ENCODE assay signal across 11 mouse cellular contexts in genomic region chr7:130289428-130289790, GRCm38 (mm10).
DNase-seq lines count a peak whose midpoint lies in the region; ATAC-seq and TF ChIP-seq lines count a peak whose summit lies in the region.
"Had no signal": no experiment of that assay in that cellular context is flagged by ENCODE, and none has a peak within 500 bp of the region (broad histone marks: within the 10 kb centered on the region; RNA-seq: fewer than 3 reads in every experiment).

No protein-coding gene starts in this region.

- no peak for TF ChIP-seq CTCF in kidney, postnatal 0 days (IDR thresholded peaks at IDR 0.05; ENCODE audit: low read depth)
- no peak for TF ChIP-seq CTCF in thymus, adult 2 months (IDR thresholded peaks at IDR 0.05; ENCODE audit: borderline replicate concordance, control insufficient read depth, extremely low read depth, insufficient read depth, low read length, poor library complexity)

- no peaks in the 10 kb centered on the region for H3K36me3 ChIP-seq in kidney, postnatal 0 days (ENCODE audit: insufficient read depth, low read length)
- H3K36me3 ChIP-seq in embryonic facial prominence, embryonic 15.5 days, result no peaks in the 10 kb centered on the region
- no peaks in the 10 kb centered on the region for H3K36me3 ChIP-seq in limb, embryonic 10.5 days
- H3K36me3 ChIP-seq in thymus, adult 2 months (ENCODE audit: control insufficient read depth, insufficient read depth, low read length), result no peaks in the 10 kb centered on the region

- H3K9ac ChIP-seq in kidney, postnatal 0 days (ENCODE audit: low read depth, low read length), result no peak overlapping the region
- no peak overlapping the region for H3K9ac ChIP-seq in embryonic facial prominence, embryonic 15.5 days

- no peaks in the 10 kb centered on the region for H3K27me3 ChIP-seq in kidney, postnatal 0 days (ENCODE audit: insufficient read depth, low read length)
- no peaks in the 10 kb centered on the region for H3K27me3 ChIP-seq in embryonic facial prominence, embryonic 15.5 days
- H3K27me3 ChIP-seq in limb, embryonic 10.5 days (ENCODE audit: low read depth, poor library complexity, severe bottlenecking), result no peaks in the 10 kb centered on the region
- H3K27me3 ChIP-seq in thymus, adult 2 months (ENCODE audit: control insufficient read depth, insufficient read depth, low read length), result no peaks in the 10 kb centered on the region

- no peak for TF ChIP-seq POLR2A in thymus, adult 2 months (IDR thresholded peaks at IDR 0.05; ENCODE audit: control insufficient read depth, extremely low read depth, insufficient read depth, low read length, poor library complexity)

- WGBS in kidney, postnatal 0 days, result 23% methylated on average over 9 of the region's 9 CpGs
- WGBS in embryonic facial prominence, embryonic 15.5 days, result 12% methylated on average over 9 of the region's 9 CpGs
- 57% methylated on average over 9 of the region's 9 CpGs for WGBS in limb, embryonic 10.5 days
- 84% methylated on average over 9 of the region's 9 CpGs for WGBS in thymus, adult 2 months

- no peak overlapping the region for H3K27ac ChIP-seq in kidney, postnatal 0 days
- H3K27ac ChIP-seq in embryonic facial prominence, embryonic 15.5 days (replicated peaks), result peak overlapping the region; percentile 89
- peak overlapping the region; percentile 74 for H3K27ac ChIP-seq in limb, embryonic 10.5 days
- H3K27ac ChIP-seq in thymus, adult 2 months (ENCODE audit: control insufficient read depth, insufficient read depth, low read length), result no peak overlapping the region

- no peaks in the 10 kb centered on the region for H3K9me3 ChIP-seq in kidney, postnatal 0 days (replicated peaks; ENCODE audit: low read length)
- no peaks in the 10 kb centered on the region for H3K9me3 ChIP-seq in embryonic facial prominence, embryonic 15.5 days (replicated peaks)
- H3K9me3 ChIP-seq in limb, embryonic 10.5 days (replicated peaks), result no peaks in the 10 kb centered on the region

- peaks cover 18% of the 10 kb centered on the region for H3K4me1 ChIP-seq in kidney, postnatal 0 days (replicated peaks; ENCODE audit: insufficient read depth, low read length)
- H3K4me1 ChIP-seq in embryonic facial prominence, embryonic 15.5 days, result peaks cover 62% of the 10 kb centered on the region
- peaks cover 45% of the 10 kb centered on the region for H3K4me1 ChIP-seq in limb, embryonic 10.5 days
- no peaks in the 10 kb centered on the region for H3K4me1 ChIP-seq in thymus, adult 2 months (replicated peaks; ENCODE audit: control insufficient read depth, insufficient read depth, low read length)

- no peak for ATAC-seq in kidney, postnatal 0 days (replicated peaks; ENCODE audit: low FRiP score, low read depth)
- no peak for ATAC-seq in embryonic facial prominence, embryonic 15.5 days (ENCODE audit: insufficient number of reproducible peaks, low FRiP score, low TSS enrichment, low read depth)

- no peak for DNase-seq in kidney, postnatal 0 days (ENCODE audit: low spot score)
- DNase-seq in kidney, postnatal 14 days, result no peak
- no peak for DNase-seq in limb, embryonic 10.5 days (ENCODE audit: low spot score)
- peak; percentile 57 for DNase-seq in retina, postnatal 1 day
- DNase-seq in thymus, adult 2 months, result no peak
- no peak for DNase-seq in c-Kit-positive CD71-positive TER-119-positive erythroid progenitor cells, embryonic 14.5 days (ENCODE audit: low spot score)
- DNase-seq: adrenal gland, adult 8-10 months; cerebellum, adult 8-10 months; heart, postnatal 4 days; thymus, postnatal 14 days had no signal

- no peak overlapping the region for H3K4me3 ChIP-seq in kidney, postnatal 0 days (replicated peaks; ENCODE audit: low read depth, low read length)
- H3K4me3 ChIP-seq in embryonic facial prominence, embryonic 15.5 days (replicated peaks), result no peak overlapping the region
- H3K4me3 ChIP-seq in limb, embryonic 10.5 days, result no peak overlapping the region
- H3K4me3 ChIP-seq in thymus, adult 2 months (ENCODE audit: control insufficient read depth, insufficient read depth, low read length), result no peak overlapping the region

- H3K4me2 ChIP-seq in kidney, postnatal 0 days (ENCODE audit: low read length), result peak overlapping the region; percentile 27; the same call in 1 of the 2 replicates
- peak overlapping the region; percentile 38 for H3K4me2 ChIP-seq in embryonic facial prominence, embryonic 15.5 days (replicated peaks)

Comparison
In these comparisons a context has a peak if more than half of its experiments do, and no peak if none do; other contexts are left out.
1. H3K27ac ChIP-seq: peak in embryonic facial prominence, embryonic 15.5 days (single experiment) and limb, embryonic 10.5 days (single experiment); none in kidney, postnatal 0 days (single experiment) and thymus, adult 2 months (single experiment).